Mouse (Mus musculus): Measurements from ENCODE around the gene Nup133.
"Not testable (repeated sequence)": the region's sequence is repeated elsewhere in the genome, so short reads cannot be mapped to it uniquely, and the experiment has no call there.

Nup133 gene

DNA sequence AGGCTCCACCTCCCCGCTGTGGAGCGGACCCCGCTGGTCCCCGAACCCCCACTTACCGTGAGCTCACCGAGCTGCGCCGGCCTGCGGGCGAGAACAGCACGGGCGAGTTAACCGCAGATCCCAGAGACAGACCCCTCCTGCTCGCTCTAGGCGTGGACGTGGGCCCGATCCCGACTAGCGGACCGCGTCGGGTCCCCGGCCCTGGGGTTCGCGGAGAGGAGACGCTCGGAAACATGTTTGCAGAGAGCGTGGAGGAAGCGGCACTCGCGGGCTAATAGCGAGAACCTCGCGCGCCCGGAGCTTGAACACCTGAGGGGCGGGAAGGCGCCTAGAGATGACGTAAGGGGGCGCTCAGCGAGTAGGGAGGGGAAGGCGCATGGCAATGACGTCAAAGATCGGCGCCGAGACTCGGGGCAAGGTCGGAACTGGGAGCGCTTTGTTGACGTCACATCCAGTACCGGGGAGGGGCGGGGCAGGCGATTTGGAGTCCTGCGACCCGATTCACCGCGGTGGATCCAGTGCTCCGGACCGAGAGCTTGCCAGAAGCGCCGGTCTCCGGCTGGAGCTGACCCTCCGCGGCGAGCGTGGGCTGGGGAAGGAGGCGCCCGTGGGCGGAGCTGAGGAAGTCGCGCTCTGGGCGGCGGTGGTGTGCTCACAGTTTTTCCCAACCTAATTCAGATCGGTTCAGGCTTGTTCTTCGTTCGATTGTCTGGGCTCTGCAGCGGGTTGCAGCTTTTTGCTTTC lies at the start of gene Nup133:
TSS of gene Nup133 (minus strand) at position 324 of the 744 bp plus-strand sequence.
- DNase-seq, result peak; percentile 100

DNA sequence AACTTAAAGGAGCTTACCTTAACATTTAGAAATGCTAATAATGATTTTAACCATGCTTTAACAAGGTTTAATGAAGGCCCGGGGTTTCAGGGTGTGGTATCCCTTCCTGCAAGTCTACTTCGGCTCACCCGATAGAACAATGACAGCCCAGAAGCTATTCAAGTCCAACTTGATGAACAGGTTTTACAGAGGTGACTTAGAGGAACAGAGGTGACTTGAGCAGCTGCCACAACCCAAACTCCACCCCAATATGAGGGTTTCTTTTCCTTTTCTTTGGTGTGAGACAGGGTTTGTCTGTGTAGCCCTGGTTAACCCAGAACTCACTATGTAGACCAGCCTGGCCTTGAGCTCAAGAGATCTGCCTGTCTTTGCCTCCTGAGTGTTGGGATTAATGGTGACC lies 44.9 kb upstream of the Nup133 start:
- no peak for DNase-seq

DNA sequence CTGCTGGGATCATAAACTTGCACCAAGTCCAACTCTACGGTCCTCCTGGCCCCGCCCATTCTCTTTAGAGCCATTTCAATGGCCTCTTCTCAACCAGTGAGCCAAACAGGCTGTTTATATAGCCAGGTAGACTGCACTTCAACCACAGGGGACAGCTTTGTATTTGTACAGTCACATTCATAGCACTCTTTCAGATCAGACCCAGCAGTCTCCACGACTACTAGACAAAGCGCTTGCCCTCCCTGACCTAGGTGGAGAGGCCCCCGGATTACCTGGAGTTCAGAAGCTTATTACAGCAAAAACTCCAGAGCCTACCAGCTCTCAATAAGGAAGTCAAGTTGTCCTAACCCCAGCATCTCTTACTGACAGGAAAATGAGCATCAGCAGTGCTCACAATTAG lies 44.5 kb upstream of the Nup133 start:
- no peak for DNase-seq

DNA sequence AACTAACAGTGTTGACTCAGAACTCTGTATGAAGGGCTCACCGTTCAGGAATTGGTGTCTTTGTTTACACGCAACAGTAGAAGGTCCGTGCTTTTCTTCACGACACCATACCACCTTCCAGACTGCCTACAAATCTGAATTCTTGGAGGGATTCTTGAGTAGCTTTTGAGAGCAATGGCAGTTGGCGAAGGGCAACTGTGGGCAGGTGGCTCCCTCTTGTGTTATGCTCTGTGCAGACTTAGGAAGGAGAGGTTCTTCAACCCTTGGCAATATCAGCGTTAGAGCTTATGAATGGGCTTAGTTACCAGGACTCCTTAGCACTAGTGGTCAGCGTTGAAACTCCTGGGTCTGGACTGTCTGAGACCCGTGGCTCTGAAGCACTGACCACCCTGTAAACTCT lies 43.5 kb upstream of the Nup133 start:
- no peak for DNase-seq

DNA sequence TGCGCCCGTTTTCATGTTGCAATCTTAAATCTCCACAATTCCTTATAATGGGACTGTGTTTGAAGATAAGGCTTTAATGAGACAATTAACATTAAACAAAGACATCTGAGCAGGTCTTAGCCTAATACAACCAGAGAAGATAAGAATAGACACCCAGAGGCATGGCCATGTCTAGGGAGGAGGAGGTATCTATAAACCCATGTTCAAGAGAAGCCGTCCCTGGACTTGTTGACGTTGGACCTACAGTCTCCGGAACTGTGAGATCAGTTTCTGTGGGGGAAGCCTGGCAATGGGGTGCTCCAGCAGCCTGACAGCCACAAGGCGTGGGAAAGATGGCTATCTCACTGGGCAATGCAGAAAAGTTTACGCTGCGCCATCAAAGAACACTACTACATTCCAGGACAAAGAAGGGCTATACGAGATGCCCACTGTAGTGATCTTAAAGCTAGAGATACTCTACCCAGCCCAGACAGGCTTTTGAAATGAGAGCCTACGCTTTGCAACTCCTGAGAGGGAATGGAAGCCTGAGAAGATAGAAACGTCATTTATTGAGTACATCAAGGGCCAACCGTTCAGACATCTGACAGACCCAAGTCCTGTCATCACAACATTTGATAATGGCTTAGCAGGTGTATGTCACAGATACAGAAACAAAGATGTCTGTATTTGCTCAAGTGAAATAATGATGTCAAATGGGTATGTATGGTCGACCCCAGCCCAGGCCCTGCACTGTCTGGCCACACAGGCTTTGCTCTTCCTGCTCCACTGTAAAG lies 41.4 kb upstream of the Nup133 start:
- no peak for DNase-seq

DNA sequence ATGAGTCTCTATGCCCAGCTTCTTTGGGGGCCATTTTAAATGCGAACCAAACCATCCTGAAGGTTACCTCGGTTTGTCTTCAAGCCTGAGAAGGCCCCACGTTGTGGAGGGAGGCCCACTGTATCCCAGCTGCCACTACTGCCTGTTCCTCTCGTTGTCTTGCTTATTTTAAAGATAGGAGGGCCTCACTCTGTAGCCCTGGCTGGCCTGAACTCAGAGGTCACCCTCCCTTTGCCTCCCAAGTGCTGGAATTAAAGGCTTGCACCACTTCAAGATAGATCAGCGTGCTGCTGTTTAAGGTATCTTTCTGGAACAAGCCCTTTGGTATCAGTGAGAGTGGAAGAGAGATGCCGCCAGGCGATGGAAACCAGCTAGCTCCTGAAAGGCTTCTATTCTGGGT lies 40.1 kb upstream of the Nup133 start:
- no peak for DNase-seq

DNA sequence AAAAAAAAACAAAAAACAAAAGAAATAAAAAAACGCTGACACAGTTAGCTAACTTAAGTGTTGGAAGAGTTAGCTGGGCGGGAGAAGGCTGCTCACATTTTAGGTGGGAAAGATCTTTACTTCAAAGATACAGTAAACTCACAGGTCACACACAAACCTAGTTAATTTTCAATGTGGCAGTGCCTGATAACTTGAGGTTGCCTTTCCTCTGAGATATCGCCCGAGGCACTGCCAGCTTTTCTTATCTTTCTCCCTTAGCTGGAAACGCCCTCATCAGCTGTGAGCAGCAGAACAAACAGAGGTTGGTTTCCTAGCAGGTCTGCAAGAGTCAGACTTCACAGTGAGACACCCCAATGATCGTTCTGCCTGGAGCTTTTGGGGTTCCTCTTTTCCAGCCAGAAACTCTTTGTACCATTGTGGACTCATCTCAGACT lies 39.6 kb upstream of the Nup133 start:
- no peak for DNase-seq

DNA sequence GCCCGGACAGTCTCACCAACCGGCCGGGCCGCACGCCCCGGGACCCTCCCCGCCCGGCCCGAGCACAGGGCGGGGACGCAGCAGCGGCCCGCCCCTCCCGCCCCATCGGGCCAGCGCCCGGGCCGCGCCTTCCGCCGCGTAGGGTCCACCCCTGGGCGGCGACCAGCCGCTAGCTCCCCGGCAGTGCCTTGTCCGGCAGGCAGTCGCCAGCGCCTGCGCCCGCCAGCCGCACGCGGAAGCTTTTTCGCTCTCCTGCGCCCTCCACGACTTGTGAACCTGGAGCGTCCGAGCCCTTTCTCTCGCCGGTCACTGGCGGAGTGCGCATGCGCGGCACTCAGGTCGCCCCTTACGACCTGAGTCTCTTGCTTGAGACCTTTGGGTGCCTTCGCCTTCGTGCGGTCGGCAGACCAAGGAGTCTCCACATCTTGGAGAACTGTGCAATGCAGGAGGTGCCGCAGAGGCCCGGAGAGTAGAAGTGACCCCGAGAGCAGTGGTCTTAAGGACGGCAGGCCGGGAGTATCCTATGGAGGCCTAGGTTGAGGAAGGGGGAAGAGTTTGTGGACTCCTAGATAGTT lies 33.8 kb upstream of the Nup133 start, which contains the start of gene Abcb10:
TSS of gene Abcb10 (minus strand) at position 297 of the 575 bp plus-strand sequence.
- peak; percentile 67 for DNase-seq

DNA sequence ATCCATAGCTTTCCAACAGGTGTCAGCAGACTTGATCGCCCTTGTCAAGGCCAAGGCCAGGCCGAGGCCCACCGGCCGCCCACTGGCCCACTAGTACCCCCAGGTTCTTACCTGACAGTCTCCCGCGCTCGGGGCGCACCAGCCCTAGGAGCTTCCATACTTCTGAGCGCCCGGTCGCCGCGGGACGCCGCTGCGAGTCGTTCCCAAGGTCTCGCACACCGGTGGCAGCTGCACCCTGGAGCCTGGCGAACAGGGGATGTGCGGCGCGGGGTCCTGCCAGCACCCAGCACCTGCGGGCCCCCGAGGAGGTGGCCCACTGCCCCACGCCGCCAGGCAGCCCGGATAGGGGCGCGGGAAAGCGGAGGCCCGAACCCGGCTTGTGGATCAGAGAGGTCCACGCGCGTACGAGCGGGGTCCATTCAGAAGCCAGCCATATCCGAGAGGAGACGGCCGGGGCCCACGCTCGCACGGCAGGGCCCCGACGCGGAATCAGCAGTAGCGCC lies 33.3 kb upstream of the Nup133 start:
- DNase-seq, result peak; percentile 42

DNA sequence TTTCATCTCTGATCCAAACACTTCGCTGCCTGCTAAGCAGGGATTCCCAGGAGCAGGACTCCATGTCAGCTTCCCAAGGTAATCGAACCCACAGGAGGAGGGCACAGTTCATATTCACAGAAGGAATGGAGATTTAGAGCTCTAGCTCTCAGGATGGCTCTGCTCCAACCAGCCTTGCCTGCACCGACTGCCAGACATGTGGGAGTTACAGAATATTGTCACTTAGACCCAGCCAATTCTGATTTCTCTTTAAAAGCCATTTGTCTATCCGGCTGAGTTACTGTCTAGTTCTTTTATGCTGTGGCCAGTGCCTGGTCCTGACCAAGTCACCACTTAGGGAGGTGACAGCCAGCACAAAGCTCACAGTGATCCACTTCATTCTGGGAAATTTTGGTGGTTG lies 32.6 kb upstream of the Nup133 start:
- peak; percentile 34 for DNase-seq

DNA sequence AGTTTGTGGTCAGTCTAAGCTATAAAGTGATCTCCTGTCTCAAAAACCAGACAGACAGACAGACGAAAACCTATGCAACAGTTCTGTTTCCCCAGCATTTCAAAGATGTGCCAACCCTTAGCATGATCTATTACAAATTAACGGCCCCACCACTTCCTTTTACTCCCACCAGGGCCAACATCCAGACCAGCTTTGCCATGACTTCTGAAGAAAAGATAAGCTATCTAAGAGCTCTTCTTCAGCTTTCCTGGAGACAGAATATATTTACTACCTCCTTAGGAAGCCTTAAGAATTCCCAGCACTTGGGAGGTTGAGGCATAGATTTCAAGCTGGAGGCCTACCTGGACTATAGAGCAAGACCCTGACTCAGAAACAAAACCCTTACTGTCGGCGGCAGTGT lies 31.2 kb upstream of the Nup133 start:
- DNase-seq, result no peak

DNA sequence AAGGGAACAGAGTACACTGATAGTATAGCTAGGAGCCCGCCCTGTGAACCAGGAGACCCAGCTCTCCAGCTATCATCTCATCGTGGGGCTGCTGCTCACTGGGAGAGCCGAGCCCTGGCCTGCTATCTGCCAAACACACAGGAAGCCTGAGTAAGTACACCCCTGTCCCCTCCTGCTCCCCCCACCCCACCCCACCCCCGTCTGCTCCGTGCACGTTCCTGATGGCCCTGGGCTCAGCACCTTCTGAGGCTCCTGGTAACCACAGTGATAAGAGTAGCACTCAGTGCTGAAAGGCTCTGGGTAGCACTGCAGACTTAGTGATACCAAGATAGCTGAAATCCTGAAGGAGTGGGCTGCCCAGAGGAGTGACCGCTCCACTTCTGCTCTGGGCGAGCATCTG lies 29.9 kb upstream of the Nup133 start:
- no peak for DNase-seq

DNA sequence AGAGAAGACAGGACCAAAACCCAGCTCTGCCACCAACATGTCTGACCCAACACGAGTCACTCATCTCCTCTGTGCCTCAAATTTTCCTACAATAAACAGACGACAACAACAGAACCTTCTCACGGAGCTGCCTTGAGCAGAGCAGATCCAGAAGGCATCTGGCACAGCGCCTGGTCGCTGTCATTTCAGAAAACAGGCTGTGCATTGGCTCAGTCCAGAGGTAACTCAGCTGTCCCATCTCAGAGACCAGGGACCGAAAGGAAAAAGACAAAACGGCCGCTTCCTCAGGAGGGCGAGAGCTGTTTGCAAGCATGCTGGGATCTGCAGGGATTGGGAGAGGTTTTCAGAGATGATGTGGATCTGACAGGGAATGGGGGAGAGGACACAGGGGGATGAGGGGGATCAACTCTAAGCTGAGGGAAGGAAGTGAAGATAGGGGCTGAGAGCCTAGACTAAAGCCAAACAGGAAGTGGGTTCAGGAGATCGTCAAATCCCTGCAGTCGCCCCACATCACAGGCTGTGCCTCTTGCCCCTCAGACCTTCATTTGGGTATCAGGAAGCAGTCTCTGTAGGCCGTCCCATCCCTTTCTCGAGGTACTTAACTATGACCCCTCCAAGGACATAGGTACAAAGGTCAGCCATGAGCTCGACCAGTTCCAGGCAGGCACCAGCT lies 29.2 kb upstream of the Nup133 start:
- DNase-seq, result no peak

DNA sequence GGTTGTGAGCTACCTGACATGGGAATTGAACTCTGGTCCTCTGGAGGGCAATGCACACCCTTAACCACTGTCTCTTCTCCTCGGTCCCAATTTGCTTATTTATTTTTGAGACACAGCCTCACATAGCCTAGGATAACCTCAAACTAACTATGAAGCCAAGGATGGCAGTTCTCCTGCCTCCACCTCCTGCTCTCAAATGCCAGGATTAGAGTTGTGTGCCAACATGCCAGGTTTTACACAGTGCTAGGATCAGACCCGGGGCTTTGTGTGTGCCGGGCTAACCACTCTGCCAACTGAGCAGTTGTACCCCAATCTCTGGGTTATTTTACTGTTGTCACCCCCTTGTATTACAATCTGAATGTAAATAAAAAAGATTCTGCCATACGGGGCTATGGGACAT lies 28.4 kb upstream of the Nup133 start:
- DNase-seq, result no peak

DNA sequence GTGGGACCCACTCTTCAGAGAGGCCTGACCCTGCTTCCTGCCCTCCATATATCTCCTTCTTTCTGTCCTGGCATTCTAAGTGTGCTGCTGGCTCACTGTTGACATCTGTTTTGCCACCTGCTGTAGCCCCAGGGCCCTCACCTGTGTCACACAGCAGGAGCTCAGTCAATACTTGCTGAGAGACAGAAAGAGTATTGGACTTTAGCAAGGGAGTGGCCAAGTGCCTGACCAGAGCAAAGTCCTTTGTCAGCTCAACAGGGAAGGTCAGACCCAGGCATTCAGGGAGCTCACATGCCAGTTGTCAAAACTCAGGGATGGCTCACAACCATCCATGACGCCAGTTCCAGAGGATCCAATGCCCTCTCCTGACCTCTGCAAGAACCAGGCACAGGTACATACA lies 24.4 kb upstream of the Nup133 start:
- DNase-seq, result no peak

DNA sequence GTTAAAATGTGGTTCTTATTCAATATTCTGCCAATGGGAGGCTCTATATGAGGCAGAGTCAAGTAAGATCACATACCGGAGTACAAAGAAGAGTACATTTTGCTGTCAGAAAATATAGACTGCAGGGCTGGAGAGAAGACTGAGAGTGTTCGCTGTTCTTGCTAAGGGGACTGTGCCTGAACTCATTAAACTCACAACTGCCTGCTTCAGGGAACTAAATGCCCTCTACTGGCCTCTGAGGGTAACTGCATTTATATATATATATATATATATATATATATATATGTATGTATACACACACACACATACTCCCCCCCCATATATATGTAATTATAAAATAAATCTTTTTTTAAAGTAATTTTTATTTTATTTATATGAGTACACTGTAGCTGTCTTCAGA lies 17.8 kb upstream of the Nup133 start:
- DNase-seq, result no peak

DNA sequence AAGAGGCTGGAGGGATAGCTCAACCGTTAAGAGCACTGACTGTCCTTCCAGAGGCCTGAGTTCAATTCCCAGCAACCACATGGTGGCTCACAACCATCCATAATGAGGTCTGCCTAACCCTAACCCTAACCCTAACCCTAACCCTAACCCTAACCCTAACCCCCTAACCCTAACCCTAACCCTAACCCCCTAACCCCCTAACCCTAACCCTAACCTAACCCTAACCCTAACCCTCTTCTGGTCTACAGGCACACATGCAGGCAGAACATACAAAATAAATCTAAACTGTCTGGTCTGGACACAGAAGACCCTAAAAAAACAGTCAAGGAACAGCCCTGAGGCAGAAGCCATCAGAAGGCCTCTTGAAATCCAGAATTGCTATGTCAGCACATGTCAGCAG lies 12.3 kb upstream of the Nup133 start:
- no peak for DNase-seq

DNA sequence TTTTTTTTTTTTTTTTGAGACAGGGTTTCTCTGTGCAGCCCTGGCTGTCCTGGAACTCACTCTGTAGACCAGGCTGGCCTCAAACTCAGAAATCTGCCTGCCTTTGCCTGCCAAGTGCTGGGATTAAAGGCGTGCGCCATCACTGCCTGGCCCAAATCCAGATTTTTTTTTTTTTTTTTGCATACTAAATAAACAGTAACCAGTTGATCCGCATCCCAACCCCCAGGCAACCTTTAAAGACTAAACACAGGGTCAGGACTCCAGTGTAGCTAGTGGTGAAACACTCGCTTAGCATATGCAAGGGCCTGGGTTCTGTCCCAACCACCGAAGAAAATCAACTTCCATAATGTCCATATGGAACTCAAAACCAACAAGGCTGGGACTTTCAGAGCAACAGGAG lies 11.5 kb upstream of the Nup133 start:
- DNase-seq, result not testable (repeated sequence)

DNA sequence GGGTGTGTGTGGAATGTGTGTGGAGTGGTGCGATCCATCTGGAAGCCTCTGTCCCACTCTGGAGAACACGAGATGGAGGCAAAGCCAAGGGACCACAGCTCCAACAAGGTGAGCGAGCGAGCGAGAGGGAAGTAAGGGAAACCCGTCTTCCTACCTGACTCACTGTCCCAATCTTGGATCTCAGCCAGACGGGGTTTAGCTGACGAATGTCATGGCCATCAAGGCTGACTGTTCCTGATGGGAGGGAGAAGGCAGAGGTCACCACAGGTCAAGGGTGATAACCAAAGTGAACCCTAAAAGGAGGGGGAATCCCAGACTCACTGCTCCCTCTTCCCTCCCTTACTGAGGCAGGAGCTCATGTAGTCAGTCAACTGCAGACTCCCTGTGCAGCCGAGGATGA lies 11.0 kb upstream of the Nup133 start:
- DNase-seq, result no peak

DNA sequence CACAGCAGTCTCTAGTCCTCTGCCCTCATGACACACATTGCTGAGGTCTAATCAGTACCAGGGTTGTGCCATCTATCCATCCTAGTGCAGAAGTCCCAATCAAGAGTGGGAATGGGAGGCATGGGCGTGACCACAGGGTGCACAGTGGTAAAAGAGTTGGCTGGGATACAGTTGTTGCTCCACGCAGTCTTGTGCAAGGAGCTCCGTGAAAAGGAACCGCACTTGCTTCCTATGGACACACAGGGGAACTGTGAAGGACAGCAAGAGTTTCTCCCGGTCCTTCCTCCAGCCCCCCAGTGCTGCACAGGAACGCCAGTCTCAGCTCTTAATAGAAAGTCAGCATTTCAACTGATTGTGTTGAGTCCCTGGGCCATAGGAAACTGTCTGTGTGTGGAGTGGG lies 10.4 kb upstream of the Nup133 start:
- no peak for DNase-seq

DNA sequence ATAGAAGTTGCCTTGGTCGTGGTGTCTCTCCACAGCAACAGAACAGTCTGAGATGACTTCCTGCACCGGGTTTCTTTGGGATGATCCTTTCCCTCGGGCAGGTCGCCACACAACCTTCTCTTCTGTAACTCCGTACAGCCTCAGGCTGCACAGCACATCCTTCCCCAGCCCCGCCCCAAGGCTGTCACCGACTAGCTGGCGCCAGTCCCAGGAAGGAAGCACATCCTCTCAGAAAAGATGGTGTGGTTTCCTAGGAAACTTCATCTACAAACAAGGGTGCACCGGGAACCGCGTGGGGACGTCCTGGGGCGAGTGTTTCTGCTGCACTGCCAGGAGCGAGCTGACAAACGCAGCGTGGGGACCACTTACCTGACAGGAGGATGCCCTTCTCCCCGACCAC lies 9.1 kb upstream of the Nup133 start:
- DNase-seq, result peak; percentile 21

DNA sequence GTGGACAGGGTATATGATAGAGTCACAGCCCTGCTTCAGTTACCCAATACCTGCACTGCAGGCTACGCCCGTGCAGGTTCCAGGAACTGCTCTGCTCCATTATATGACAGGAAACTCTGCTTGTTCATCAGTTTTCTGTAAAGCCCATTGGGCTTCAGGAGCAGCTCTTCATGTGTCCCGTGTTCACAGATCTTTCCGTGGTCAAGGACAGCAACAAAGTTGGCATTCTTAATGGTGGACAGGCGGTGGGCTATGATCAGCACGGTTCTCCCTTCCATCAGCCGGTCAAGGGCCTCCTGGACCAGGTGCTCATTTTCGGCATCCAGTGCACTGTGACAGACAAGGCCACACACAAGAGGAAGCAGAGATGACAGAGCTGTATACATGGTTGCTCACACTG lies 5.2 kb upstream of the Nup133 start:
- DNase-seq, result no peak

DNA sequence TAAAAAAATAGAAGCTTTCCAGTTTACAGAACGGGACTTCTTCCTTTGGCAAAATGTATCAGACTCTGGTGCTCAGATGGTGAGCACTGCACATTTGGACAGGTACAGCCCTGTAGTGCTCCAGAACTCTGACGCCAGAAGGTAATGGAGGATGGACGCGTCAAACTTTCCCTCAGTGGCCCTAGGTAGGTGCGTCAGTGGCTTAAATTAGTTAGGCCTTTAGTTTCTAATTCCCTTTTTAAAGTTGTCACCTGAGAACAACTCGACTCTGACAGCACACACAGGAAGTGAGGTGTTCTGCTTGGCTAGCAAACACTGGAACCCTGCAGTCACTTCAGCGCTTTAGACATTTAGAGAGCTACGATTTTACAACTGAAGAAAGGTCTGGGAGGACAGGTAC lies 4.6 kb upstream of the Nup133 start:
- DNase-seq, result no peak
